Mouse (Mus musculus) MN1 (cell line): Measurements from ENCODE around the gene Vamp4.

ENCODE experiments used
- DNase-seq: peaks from one replicate; pipeline ENCODE4 v3.0.0-alpha.2; 2016; ENCODE audit warnings: low spot score

Gene Vamp4

GRCm38 (mm10) chr1:162648416-162648815, 78.1 kb downstream of the Vamp4 start:
- DNase-seq: no peak
